Mouse (Mus musculus) heart, embryonic 14.5 days (tissue): ENCODE measurements at regions not wholly inside any gene's neighbourhood (a gene's known extent, or its start where the extent isn't known, plus 50 kb on each side); places are given as distances from the start of the nearest gene placed in this dataset.

Experiments
- ATAC-seq: fragments of 200-750 bp; cut with Nextera tagmentation; 2 replicates; pipeline ENCODE4 v1.8.0; 2017; ENCODE audit warnings: low read depth, moderate TSS enrichment; ENCODE audit not compliant: insufficient number of reproducible peaks, insufficient read depth, low FRiP score
- H3K27ac ChIP-seq, 2 experiments: fragments of 200-500 bp in 1 of 2; fragments of 300-500 bp in 1 of 2; sonication (generic) in 1 of 2; replicated peaks in 1 of 2; 2 replicates each; pipeline ENCODE4 v1.5.1; 2012 to 2014; ENCODE audit warnings: low read depth in 2 of 2, low read length in 2 of 2, control low read depth in 1 of 2, mild to moderate bottlenecking in 1 of 2, mixed read lengths in 1 of 2; ENCODE audit not compliant: control insufficient read depth in 1 of 2, insufficient read depth in 1 of 2
- H3K27me3 ChIP-seq: fragments of 300-500 bp; sonication (generic); 2 replicates; pipeline ENCODE4 v1.6.1; 2014; ENCODE audit warnings: mild to moderate bottlenecking, low read length, control low read depth; ENCODE audit not compliant: control insufficient read depth, insufficient read depth
- H3K36me3 ChIP-seq: fragments of 300-500 bp; sonication (generic); 2 replicates; pipeline ENCODE4 v1.6.1; 2014; ENCODE audit warnings: mild to moderate bottlenecking, control low read depth, low read length, mixed read lengths; ENCODE audit not compliant: control insufficient read depth, insufficient read depth
- H3K4me1 ChIP-seq, 2 experiments: fragments of 200-500 bp in 1 of 2; fragments of 300-500 bp in 1 of 2; sonication (generic) in 1 of 2; 2 replicates each; pipeline ENCODE4 v1.6.1; 2012 to 2014; ENCODE audit warnings: low read length in 2 of 2, control low read depth in 1 of 2, mixed read lengths in 1 of 2; ENCODE audit not compliant: control insufficient read depth in 2 of 2, insufficient read depth in 2 of 2
- H3K4me2 ChIP-seq: fragments of 300-500 bp; sonication (generic); 2 replicates; pipeline ENCODE4 v1.6.1; 2014; ENCODE audit warnings: mild to moderate bottlenecking, low read length
- H3K4me3 ChIP-seq, 2 experiments: fragments of 200-500 bp in 1 of 2; fragments of 300-500 bp in 1 of 2; sonication (generic) in 1 of 2; 2 replicates each; pipeline ENCODE4 v1.5.1; 2012 to 2014; ENCODE audit warnings: low read length in 2 of 2, mild to moderate bottlenecking in 2 of 2, control low read depth in 1 of 2, low read depth in 1 of 2, moderate library complexity in 1 of 2; ENCODE audit not compliant: control insufficient read depth in 1 of 2, insufficient read depth in 1 of 2
- H3K9ac ChIP-seq: fragments of 300-500 bp; sonication (generic); 2 replicates; pipeline ENCODE4 v1.6.1; 2014; ENCODE audit warnings: mild to moderate bottlenecking, low read length
- H3K9me3 ChIP-seq: fragments of 300-500 bp; sonication (generic); 2 replicates; pipeline ENCODE4 v1.6.1; 2016; ENCODE audit warnings: low read length, control low read depth; ENCODE audit not compliant: control insufficient read depth
- WGBS: fragments of 180-500 bp; shearing (Covaris S2); extraction: QIAGEN DNeasy Blood & Tissue Kit; methylation state at CpG from one replicate; pipeline ENCODE4 v1.1.7; 2014; 5-methylcytosine and 5-hydroxymethylcytosine counted together

GRCm38 (mm10) chr16:29820704-29821103, 241.6 kb downstream of the Opa1 start:
- no peak for ATAC-seq
- Histone ChIP-seq H3K4me2 (no peak overlapping the region), H3K4me1 (peaks cover 6 to 12% of the 10 kb centered on the region in 2 experiments), H3K27ac (no peak overlapping the region), H3K4me3 (no peak overlapping the region), H3K9me3 (no peaks in the 10 kb centered on the region), H3K9ac (no peak overlapping the region), H3K36me3 (no peaks in the 10 kb centered on the region), H3K27me3 (no peaks in the 10 kb centered on the region)
- WGBS, result 84% methylated on average over 9 of the region's 9 CpGs

GRCm38 (mm10) chr16:29822110-29822509, 242.1 kb upstream of the Hes1 start:
- WGBS, result 67% methylated on average over 7 of the region's 7 CpGs
- Histone ChIP-seq H3K9me3 (no peaks in the 10 kb centered on the region), H3K27me3 (no peaks in the 10 kb centered on the region), H3K9ac (no peak overlapping the region), H3K27ac (no peak overlapping the region), H3K4me2 (no peak overlapping the region), H3K4me3 (no peak overlapping the region), H3K36me3 (no peaks in the 10 kb centered on the region), H3K4me1 (peaks cover 6% of the 10 kb centered on the region in 2 experiments)
- no peak for ATAC-seq

DNA sequence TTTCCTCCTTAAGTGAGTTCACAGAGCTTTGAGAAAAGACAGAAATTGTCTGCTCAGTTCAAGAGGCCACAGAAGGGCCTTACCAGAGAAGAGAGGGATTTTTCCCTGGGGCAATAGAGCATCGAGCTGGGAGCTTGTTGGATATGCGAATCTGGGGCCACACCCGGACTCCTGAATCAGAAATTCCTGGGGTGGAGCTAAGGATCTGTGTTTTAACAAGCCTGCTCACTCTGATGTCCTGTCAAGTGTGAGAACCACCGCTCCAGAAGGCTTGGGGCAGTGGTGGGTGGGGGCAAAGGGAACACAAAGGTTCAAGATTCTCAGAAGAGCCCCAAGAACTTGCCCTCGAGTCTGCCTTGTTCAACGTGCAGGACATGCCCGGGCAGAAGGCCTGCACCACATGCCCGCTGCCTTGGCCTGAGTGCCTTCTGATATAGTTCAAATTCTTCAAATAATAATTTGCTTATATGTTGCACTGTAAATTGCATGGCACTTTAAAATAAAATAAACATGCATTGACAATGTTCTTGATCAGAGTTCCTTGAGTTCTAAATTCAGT, 241.3 kb upstream of the Hes1 start:
- Histone ChIP-seq H3K27me3 (no peaks in the 10 kb centered on the region), H3K9ac (no peak overlapping the region), H3K4me2 (no peak overlapping the region), H3K4me1 (peaks cover 6% of the 10 kb centered on the region in 2 experiments), H3K4me3 (no peak overlapping the region), H3K36me3 (no peaks in the 10 kb centered on the region), H3K9me3 (peaks cover 2% of the 10 kb centered on the region; the same call in 1 of the 2 replicates), H3K27ac (no peak overlapping the region)
- WGBS, result 63% methylated on average over 8 of the region's 8 CpGs
- no peak for ATAC-seq

- no peak overlapping the region for H3K4me2 ChIP-seq
- H3K36me3 ChIP-seq, result no peaks in the 10 kb centered on the region
- H3K4me1 ChIP-seq, result peaks cover 5 to 9% of the 10 kb centered on the region in 2 experiments; a peak in 1 of 4 replicates
- no peak for ATAC-seq
- H3K9me3 ChIP-seq, result peaks cover 9% of the 10 kb centered on the region; the same call in 1 of the 2 replicates
- H3K27ac ChIP-seq, result no peak overlapping the region
- no peak overlapping the region for H3K9ac ChIP-seq
- WGBS, result 72% methylated on average over 5 of the region's 5 CpGs
- H3K4me3 ChIP-seq, result no peak overlapping the region
- H3K27me3 ChIP-seq, result no peaks in the 10 kb centered on the region
Observed at GRCm38 (mm10) chr16:29826927-29827326, 237.3 kb upstream of the Hes1 start.

- 79% methylated on average over 1 of the region's 1 CpGs for WGBS
- no peaks in the 10 kb centered on the region for H3K36me3 ChIP-seq
- peaks cover 5 to 9% of the 10 kb centered on the region in 2 experiments; a peak in 1 of 4 replicates for H3K4me1 ChIP-seq
Observed at GRCm38 (mm10) chr16:29827776-29828175, 236.4 kb upstream of the Hes1 start.

DNA sequence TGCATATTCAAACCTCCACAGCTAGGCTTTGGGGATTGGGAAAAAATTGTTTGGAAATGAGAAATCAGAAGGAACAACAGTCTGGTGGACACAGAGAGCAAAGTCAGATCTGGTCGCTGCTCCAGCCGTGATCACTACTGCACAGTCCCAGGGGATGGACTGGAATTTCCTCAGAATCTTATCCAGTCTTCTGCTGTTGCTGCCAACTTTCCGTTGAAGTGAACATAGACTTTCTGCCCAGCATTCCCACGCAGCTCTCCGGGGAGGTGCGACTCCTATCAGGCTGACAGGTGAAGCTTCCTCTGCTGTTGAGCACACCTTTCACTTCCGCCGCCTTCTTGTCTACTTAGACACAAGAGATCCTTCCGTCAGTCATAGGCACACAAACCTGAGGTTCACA, 234.7 kb upstream of the Hes1 start:
- no peak overlapping the region for H3K4me3 ChIP-seq
- H3K9ac ChIP-seq, result no peak overlapping the region
- 58% methylated on average over 9 of the region's 9 CpGs for WGBS
- no peaks in the 10 kb centered on the region for H3K27me3 ChIP-seq
- peaks cover 5 to 9% of the 10 kb centered on the region in 2 experiments; a peak in 1 of 4 replicates for H3K4me1 ChIP-seq
- no peak overlapping the region for H3K4me2 ChIP-seq
- no peaks in the 10 kb centered on the region for H3K36me3 ChIP-seq
- peak overlapping the region; percentile 22 to 47; a peak in 2 of 4 replicates for H3K27ac ChIP-seq
- ATAC-seq, result 0 out of 2 replicates have a peak, but pooled peaks have one; percentile 31
- peaks cover 9% of the 10 kb centered on the region; the same call in 1 of the 2 replicates for H3K9me3 ChIP-seq

More at GRCm38 (mm10) chr16:29827776-29828175, 236.4 kb upstream of the Hes1 start:
- ATAC-seq, result no peak
- no peaks in the 10 kb centered on the region for H3K27me3 ChIP-seq
- peaks cover 9% of the 10 kb centered on the region; the same call in 1 of the 2 replicates for H3K9me3 ChIP-seq
- H3K4me3 ChIP-seq, result no peak overlapping the region
- no peak overlapping the region for H3K9ac ChIP-seq
- no peak overlapping the region for H3K27ac ChIP-seq
- H3K4me2 ChIP-seq, result no peak overlapping the region

- H3K4me2 ChIP-seq, result no peak overlapping the region
- peaks cover 5 to 9% of the 10 kb centered on the region in 2 experiments; a peak in 1 of 4 replicates for H3K4me1 ChIP-seq
- H3K27ac ChIP-seq, result peak overlapping the region; percentile 22 to 47; a peak in 2 of 4 replicates
- no peaks in the 10 kb centered on the region for H3K27me3 ChIP-seq
- H3K4me3 ChIP-seq, result no peak overlapping the region
- no peak overlapping the region for H3K9ac ChIP-seq
- ATAC-seq, result no peak
- H3K9me3 ChIP-seq, result peaks cover 9% of the 10 kb centered on the region; the same call in 1 of the 2 replicates
- no peaks in the 10 kb centered on the region for H3K36me3 ChIP-seq
Observed at GRCm38 (mm10) chr16:29830101-29830500, 234.1 kb upstream of the Hes1 start.

DNA sequence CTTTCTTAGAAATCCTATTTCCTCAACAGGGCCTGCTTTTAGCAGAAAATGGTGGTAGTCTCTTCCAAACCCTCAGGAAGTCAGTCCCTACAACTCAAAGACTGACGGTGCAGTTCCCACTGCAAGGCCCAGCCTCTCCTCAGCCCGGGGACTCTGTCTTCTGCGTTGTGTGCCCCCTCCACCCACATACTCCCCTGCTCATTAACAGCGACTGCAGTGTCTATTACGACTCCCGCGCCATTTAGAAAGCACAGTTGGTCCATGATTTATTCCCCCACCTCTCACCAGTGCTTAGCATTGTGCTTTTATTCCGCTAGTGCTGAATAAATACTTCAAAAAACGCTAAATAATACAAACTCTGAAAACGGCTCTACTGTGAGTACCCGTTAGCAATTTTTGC, 230.9 kb upstream of the Hes1 start:
- no peak overlapping the region for H3K4me2 ChIP-seq
- H3K36me3 ChIP-seq, result no peaks in the 10 kb centered on the region
- 89% methylated on average over 11 of the region's 11 CpGs for WGBS
- no peak overlapping the region for H3K27ac ChIP-seq
- no peaks in the 10 kb centered on the region for H3K27me3 ChIP-seq
- H3K4me1 ChIP-seq, result peaks cover 10 to 16% of the 10 kb centered on the region in 2 experiments; a peak in 3 of 4 replicates
- no peak overlapping the region for H3K9ac ChIP-seq
- H3K9me3 ChIP-seq, result peaks cover 5% of the 10 kb centered on the region; the same call in 1 of the 2 replicates
- ATAC-seq, result no peak
- no peak overlapping the region for H3K4me3 ChIP-seq
